Mouse (Mus musculus) gastrocnemius, postnatal 4 days (tissue): ENCODE measurements around the gene Bahcc1. TPM values are rescaled to one million over a fixed set of nuclear protein-coding genes. Genes with fewer than 3 reads are reported as not detected.

Experiments used
- DNase-seq, 2 experiments: peaks; one replicate each; pipeline ENCODE4 v3.0.0; 2021 to 2022; ENCODE audit warnings: low spot score in 2 of 2, mixed read lengths in 2 of 2
- total RNA-seq, 2 experiments: library from RNA; stranded (reverse); gene quantifications; 2 replicates each; pipeline ENCODE4 v1.2.3; 2021

Bahcc1 gene
- total RNA-seq, 2 experiments from 2014 or later: 13.6 to 15.1 TPM

DNA sequence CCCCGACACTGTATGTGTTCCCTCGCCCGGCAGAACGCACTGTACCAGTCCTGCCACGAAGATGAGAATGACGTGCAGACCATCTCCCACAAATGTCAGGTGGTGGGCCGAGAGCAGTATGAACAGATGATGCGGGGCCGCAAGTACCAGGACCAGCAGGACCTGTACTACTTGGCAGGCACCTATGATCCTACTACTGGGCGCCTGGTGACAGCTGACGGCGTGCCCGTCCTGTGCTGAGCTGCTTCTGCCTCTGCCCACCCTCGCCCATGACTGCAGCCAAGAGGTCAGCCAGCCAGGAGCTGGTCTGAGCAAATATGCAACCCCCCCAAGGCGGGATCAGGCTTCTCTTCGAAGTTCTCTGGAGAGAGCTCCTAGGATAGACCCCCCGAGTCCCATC, 56.9 kb downstream of the Bahcc1 start:
- DNase-seq: no peak

DNA sequence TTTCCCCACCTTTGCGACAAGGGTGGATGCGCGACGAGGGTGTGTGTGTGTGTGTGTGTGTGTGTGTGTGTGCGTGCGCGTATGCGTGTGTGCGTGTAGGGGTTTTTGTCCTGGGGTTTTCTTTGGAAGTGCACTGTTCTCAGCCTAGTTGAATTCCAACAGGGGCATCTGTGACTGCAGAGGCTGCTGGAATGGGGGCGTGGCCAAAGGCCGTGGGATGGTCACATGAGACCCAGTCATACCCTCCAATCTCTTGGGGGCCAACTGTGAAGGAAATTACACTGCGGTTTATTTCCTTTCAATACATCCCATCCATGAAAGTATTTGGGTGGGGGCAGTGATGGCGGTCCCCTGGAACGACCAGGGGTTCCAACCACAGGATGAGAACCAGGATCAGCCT, 57.5 kb downstream of the Bahcc1 start:
- no peak for DNase-seq

DNA sequence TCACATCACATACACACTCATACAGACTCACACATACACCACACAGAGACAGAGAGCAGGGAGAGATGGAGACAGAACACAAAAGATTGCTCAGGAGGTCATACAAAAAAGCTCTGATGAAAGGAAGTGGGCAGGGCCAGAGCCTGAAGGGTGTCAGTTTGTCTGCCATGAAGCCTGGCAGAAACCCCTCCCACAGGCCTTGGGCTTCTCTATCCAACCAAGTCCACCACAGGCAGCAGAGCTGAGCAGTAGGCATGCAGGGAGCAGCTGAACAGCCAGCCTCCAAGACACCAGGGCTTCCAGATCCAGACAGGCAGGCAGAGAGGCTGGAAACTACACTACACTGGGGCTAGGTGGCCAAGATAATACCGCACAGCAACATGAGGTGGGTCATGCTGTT, 61.0 kb downstream of the Bahcc1 start:
- no peak for DNase-seq

DNA sequence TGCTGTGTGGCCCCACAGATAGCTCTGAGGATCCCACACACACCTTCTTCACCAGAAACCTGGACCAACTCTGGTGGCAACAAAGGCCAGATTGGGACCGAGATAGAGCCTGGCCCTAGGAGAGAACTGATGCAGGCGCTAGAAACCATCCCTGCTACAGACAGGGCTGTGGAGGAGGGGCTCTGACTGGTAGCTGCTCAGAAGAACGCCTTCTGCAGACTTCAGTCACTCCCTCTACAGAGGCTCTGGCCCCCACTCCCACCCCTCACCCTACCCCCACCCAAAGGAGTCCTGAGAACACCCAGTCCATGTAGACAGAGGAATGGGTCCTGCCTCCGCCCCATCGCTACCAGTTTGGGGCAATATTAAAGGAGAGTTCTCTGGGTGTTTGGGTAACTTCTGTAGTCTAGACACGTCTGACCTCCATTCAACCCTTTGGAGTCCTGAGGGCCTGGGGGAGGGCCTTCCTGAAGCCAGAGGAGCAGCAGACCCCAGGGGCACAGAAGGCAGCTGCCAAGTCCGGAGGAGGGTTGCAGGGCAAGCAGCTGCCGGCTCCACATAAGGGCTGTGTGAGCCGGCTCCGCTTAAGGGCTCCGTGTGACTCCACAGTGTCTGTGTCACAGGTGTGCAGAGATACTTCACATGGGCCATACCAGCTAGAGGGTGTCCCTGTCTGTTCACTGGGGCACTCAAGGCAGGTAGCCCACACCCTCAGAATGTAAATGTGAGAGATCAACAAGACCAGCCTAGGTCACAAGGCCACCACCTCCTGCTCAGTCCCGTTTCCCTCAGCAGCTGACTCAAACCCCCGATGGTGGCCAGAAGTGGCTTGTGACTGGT, 63.8 kb downstream of the Bahcc1 start:
- DNase-seq: no peak

DNA sequence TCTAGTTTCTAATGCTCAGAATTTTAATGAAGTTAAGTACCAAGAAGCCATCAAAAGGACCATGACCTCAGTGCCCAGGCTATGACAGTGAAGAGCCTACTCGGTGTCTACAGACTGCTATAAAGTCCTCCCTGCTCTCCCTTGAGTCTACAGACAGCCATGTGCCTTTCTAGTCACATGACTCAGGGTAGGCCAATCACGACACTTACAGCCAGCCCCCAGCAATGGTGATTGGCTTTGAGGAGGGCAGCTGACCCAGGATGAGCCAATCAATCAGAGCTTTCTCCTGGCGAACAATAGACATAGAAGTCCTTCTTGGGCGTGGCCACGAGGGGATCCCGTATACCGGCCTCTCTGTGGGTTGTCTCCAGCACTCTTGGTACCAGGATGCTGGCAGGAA, 65.0 kb downstream of the Bahcc1 start:
- no peak for DNase-seq

DNA sequence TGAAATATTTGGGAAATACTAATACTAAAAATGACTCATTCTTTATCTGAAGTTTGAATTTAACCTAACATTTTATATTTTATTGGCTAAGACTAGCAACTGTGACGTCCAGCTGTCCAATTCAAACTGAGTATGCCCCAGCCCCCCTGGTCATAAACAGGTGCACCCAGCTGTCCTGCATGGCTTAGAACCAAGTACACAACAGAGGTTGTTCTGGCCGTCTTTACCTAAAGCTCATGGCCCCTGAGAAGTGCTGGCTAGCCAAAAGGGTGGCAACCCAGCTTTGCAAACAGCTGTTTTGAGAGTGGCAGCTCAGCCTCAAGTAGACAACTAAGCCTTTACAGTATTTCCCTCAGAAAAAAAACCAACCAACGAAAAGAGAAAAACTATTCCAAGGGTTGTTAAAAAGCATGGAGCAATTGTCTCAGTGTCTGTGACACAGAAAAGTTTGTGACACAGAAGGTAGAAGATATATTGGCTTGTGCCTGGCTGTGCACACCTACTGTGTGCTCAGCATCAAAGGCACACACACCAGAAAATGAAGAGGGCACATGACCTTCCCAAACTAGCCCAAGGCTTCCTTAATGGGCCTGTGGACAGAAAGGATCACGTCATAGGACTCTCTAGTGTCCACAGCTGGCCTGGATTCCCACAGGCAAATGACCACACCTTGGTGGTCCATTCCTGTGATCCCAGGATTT, 65.8 kb downstream of the Bahcc1 start:
- no peak for DNase-seq

DNA sequence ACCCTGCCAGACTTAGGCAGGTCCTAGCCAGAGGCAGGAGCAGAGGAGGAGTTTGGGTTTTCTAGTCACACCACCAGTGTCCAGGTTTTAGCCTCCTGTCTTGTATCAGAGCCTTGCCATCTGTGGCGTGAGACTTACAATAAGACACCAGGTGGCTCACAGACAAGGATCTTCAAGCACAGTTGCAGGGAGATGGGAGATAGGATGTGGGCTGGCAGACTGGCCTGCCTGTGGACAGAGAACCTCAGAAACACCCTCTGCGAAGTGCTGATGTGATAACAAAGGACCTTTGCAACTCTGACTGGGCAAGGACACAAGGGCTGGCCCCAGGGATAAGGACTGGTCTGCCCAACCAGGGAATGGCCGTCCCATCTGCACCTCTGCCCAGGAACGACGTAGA, 66.7 kb downstream of the Bahcc1 start:
- DNase-seq: no peak

DNA sequence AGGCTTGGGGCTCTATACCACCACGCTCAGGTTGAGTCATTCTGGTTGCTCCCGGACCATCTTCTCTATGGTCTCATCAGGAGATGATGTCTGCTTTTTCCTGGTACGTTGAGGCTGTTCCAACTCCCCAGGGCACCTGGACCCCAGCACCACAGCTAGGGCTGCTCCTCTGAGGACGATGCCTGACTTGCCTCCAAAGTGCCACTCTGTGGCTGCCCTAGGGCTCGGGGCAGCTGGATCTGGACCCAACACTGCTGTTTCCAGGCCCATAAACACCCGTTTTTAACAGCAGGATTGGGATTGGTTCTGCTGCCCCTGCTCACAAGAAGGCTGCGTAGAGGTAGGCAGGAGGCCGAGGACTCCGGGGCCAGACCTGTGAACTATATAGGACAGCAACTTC, 70.4 kb downstream of the Bahcc1 start:
- no peak for DNase-seq

DNA sequence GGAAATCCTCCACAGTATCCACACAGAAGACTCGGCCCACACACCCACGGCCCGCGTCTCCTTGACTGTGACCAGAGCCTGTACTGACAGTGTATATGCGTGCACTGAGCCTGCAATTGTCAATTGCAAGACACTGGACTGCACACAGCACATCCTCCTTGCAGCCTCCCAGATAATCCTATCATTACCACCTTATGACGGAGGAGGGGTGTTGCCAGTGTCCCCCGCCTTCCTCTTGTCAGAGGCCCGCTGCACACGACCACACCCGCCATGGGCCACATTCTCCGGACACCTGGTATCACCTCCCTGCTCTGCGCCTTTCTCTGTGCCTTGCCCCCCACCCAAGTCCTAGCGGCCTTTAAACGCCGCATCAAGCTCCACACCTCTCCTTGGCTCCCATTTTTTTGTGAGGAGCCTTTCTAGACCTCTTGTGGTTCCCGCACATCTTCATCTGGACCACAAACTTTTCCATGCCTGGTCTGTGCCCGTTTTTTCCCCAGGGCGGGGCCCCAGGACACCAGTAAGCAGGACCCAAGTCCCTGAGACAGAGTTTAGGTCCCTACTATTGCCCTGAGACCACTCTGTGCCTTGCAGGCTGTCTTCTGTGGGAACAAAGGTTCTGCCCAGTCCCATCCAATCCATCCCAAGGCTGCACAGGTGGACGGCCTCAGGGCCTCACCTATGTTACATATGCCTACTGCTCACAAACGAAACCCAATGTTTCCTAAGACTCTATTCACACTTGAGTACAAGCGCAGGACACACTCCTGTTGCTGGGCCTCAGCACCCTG, 71.0 kb downstream of the Bahcc1 start:
- no peak for DNase-seq

DNA sequence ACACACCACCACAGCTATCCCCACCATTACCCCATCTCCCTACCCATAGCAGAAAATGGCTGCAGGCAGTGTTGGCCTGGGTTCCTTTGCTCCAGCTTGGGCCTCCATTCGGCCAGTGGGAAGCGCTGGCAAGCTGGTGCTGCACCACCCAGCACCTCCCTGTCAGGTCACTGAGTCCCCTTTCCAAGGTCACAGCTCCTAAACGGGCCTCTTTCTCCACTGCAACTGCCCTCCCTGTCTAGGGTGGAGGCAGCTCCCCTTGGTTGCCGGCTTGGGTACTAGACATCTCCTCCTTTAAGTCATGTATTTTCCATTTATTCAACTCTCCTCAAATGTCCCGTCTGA, 71.6 kb downstream of the Bahcc1 start:
- no peak for DNase-seq

DNA sequence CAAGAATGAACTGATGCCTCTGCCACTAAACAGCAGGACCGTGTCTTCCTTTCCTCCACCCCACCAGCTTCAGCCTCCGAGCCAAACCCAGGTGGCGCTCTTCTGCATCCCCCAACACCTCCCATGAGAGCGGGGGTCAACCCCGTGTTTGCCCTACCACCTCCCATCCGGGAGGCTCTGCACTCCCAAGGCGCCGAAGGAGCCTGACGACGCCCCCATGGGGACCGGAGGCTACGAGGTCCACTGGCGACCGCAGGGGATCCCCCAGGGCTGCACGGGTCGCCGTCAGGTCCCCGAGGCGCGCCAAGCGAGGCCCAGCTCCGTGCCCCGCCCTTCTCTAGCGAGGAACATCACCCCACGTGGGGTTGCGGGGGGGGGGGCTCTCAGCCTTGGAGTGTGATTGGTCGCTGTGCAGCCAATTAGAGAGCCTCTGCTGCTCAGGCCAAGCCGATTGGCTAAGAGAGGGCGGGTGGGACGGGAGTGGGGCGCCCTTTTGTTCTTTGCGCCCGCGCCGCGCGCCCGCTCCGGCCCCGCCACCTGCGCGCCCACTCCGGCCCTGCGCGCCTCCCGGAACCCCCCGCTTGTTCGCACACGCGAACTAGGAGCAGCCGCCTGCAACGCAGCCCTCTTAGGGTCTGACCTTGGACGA, 72.3 kb downstream of the Bahcc1 start:
- DNase-seq: peak; percentile 63 to 86

DNA sequence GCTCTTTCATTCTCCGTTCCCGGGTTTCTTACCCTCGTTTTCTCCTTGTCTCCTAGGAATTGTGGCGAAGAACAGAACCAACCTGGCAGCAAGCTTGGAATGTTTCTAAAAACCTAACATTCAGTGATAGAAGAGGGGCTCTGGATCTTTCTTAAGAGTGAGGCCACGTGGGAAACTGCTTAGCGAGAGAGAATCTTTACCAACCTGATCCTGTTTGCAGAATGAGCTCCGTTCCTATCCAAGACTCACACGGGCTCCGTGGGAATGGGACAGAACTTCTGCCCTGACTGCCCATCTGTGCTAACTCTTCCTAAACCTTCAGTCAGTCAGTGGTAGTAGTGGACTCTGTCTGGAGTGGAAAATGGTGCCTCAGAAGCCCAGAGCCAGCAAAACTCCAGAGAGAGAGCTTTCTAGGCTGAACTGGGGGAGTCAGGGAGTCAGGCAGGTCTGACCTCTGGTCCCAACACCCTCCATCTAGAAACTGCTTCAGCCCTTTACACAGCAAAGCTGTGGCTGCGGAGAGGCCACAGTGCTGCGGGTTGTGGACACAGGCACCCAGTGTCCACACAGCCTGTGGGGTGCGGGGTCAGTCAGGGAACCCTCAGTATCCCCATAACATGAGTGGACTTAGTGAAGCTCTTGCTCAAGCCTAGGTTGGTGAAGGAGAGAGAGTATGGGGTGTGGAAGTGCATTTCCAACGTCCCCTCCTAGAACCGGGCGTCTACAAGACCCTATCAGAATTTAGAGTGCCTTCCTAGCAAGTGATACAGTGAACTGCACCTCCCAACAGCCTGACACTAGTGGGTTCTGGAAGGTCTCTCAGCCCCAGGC, 73.0 kb downstream of the Bahcc1 start:
- DNase-seq: no peak

DNA sequence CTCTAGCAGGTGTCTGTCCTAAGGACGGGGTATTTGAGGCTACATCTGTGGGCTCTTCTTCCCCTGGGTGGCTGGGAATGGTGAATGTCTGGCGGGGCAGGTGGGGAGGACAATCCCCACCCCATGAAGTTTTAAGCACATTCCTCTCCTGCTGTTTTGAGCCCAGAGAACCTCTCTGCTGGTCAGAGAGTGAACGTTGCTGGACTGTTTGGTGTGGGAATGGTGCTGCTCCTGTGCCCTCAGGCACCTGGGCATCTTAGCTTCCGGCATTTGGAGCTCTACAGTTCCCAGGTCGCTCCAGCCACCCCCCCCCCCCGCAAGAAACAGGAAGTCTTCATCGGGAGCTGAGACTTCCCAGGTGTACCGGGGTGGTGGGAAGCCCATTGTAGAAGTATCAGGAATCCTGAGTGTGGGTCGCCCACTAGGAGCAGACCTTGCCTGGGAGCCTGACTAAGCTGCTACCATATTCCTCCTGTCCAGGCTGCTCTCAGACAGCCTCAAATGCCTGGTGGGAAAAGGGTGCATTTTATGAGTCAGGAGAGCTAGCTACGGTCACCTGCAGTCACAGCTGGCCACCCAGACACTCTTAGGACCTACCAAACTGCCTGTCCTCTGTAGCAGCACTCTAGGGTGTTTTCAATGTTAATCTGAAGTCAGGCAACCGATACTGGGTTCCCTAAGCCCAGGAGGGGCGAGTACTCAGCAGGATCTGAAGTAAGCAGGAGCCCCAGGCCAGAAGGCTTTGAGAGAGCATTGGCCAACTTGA, 73.8 kb downstream of the Bahcc1 start:
- peak in 1 of 2 experiments; percentile 11 for DNase-seq

DNA sequence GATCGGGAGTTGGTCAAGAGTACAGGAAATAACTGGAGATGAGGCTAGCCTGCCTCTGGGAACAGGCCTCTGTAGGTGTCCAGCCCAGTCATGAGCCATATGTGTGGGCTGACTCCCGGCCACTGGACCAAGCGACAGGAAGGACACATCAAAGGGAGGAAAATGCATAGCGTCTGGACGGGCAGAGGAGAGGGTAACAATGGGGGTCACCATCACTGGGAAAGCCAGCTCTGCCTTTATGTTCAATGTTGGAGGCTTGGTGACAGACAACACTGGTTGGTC, 74.3 kb downstream of the Bahcc1 start:
- DNase-seq: peak; percentile 13

DNA sequence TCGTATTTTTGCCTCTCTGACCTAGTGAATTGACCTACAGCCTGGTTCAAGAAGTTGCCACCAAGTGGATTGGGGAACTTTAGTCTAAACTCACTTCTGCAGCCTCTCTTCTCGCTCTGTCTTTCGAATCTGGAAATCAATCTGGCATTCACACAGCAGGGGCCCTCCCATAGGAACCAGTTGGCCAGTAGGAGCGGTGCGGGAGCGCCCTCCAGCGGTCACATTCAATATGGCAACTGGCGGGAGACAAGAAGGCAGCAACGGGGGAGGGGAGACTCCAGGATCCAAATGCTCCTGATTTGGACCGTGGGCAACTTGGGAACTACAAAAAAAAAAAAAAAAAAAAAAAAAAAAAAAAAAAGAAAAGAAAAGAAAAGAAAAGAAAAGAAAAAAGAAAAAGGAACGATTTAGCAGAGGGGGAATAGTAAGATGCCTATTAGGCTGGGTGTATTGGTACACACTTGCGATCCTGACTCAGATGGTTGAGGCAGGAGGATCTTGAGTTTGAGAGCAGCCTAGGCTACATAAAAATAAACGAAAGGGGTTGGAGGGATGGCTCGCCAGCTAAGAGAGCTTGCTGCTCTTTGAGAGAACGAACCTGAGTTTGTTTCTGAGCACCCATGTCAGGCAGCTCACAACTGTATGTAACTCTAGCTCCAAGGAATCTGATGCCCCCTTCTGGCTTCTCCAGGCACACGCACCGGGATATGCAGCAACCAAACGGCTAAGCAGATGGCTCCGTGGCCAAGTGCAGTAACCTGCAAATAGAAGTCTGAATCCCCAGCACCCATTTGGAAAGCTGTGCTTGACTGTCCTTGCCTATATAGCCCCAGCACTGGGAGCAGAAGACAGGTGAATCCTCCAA, 75.1 kb downstream of the Bahcc1 start:
- peak; percentile 89 to 93 for DNase-seq

DNA sequence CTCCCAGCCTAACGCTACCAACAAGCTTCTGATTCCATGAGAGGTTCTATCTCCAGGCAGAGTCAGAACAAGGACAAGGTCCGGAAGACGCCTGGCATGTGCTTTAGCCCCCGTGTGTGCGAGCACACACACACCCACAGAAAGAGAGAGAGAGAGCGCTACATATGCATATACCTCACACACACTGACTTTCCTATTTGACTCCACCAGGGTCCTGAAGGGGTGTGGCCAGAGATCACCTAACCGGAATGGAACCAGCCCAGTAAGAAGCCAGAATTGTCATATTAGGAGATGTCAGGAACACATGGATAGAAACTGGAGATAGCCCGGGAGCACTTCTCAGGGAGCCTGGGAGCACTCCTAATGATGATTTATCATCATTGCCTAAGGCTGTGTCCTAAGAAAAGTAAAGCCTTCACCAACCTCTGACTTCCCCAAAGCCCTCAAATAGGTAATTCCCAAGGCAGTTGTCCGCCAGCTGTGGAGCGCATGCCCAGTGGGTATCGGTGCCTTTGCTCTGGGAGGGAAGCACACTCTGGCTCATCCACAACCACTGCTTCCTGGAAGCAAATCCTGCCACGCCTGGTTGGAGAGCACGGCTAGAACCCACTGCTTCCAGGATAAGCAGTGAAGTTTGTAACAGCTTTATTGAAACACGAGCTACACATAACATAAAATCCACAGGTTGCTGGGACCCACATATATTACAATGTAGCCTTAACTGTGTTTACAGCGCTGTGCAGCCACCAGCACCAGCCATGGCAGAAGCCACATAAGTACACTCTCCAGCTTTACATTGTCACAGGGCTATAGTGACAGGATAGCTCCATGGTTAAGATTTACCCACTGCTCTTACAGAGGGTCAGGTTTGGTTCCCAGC, 75.9 kb downstream of the Bahcc1 start:
- peak in 1 of 2 experiments; percentile 11 for DNase-seq

DNA sequence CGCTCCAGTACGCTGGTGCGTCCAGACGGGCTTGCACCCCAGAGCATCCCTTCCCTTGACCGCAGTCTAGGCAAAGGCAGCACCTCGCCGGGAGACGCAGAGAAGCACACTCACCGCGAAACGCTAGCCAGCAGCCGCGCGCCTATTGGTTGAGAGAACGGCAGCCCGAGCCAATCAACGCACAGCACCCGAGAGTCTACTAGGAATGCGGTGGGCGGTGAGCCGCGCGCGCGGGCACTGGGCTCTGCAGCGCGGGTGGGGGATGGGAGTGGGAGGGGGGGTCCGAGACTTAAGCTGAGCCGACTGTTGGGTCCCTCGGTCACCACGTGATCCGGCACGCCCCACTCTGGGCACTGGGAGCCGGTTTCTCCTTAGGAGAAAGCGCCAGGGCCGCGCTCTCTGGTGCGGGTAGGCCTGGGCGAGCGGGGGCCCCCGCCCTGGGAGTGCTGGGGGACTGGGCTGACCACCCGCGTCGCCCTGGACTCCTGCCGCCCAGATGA, 78.1 kb downstream of the Bahcc1 start:
- DNase-seq: peak; percentile 79 to 91

DNA sequence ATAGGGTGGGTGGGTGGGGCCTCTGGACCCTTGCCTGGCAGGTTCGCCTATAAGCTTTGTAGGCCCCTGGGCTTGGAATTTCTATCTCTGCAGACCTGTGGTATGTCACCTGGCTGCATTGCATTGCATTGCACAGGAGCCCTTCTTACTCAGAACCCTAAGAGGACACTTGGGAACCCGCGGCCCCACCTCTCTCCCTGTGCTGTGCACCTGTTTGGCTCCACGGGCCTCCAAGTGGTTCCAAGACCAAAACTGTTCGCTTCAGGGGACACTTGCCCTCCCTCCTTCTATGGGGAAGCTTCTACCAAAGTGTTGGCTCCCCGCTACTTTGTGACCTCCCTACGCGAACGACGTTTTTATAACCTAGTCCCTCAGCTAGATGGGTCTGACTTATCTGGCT, 78.8 kb downstream of the Bahcc1 start:
- DNase-seq: peak; percentile 8 to 12
